Mouse (Mus musculus): ENCODE results near the gene Vmn1r208.
"Not testable (repeated sequence)": the region's sequence is repeated elsewhere in the genome, so short reads cannot be mapped to it uniquely, and the experiment has no call there.

Vmn1r208 gene

DNA sequence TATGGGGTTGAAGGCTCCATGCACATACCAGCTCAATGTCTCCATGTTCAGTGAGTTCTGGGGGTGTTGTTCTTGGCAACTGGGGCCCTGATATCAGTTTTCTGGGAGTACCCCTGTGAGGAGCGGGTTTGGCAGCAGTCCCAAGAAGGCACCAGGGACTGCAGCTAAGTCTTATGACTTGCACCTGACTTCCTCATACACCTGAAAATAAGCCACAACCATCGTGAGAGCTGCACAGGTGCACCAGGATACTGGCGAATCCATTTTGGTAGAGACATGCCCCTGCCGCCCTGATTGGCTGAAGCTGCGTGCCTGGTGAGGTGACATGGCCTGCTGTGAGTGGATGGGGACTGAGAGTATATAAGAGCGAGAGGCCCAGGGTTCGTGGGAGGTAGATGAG is at the start of gene Vmn1r208:
Gene Vmn1r208, minus strand, starts transcription at position 101 of the 400 bp plus-strand sequence.
- not testable (repeated sequence) for DNase-seq

DNA sequence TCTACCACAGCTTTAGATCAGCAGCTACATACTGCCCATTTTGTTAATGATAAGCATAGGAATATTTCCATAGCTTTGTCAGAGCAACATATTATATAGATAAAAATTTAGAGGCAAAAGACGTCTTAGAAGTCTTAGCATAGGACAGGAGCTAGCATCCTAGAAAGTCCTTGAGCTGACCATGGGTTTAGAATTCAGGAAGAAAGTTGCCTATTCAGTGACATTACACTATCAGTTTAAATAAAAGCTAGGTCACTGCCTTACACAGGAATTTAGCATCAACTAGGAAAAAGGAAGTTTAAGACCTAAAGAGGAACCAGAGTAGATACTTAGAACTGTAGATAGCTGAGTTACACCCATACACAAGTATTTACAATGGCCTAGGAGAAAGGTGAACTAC is 44.4 kb upstream of the Vmn1r208 start:
- DNase-seq = not testable (repeated sequence)

DNA sequence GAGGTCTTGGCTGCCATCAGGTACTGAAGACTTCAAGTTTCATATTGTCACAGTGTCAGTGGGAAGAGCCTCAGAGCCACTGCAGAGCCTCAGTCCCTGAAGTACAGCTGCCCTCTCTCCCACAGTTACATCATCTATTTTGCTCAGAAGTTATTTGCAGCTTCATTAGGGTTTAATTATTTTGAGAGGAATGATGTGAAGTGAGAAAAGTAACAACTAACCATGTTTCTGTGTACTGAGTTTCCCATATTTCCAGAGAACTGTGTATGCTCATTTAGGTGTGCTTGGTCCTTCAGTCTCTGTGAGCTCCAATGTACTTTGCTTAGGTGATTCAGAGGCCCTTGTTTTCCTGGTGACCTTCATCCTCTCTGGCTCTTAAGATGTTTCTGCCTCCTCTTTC is 32.4 kb upstream of the Vmn1r208 start, which contains the start of gene Vmn1r209:
Gene Vmn1r209, minus strand, starts transcription at position 101 of the 400 bp plus-strand sequence.
- DNase-seq = not testable (repeated sequence)

GRCm38 (mm10) chr13:22788096-22788495 is 10.9 kb upstream of the Vmn1r208 start:
- not testable (repeated sequence) for DNase-seq

GRCm38 (mm10) chr13:22784159-22784558 is 7.0 kb upstream of the Vmn1r208 start:
- not testable (repeated sequence) for DNase-seq

DNA sequence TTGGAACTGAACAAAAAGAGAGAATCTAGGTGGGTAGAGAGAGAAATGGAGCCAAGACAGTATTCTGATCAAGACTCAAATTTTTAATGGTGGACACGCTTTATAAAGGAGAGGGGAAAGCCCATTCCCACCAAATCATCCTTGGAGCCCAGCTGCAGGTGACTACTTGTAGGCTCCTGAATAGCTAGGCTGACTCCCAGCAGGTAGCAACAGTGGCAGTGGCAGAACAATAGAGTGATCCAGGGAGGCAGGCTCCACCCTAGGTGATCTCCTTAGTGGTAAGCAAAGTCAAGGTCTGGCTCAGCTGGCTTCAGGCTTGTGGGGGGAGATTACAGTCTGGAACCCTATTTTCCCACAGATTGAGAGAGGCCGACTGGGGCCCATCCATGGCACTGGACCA is 5.6 kb downstream of the Vmn1r208 start:
- not testable (repeated sequence) for DNase-seq

DNA sequence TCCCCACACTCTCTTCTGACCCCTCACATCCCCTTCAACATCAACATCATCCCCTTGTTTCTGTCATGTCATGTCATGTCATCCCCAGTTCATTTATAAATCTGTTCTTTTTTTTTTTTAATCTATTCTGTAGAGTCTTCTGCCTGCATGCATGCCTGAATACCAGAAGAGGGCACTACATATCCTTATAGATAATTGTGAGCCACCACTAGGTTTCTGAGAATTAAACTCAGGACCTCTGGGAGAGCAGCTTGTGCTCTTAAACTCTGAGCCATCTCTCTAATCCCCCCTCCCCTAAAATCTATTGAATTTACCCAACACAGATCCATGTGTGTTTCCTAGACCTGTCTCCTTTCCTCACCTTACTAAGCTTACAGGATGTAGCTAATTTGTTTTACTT is 29.7 kb downstream of the Vmn1r208 start:
- DNase-seq = no peak

GRCm38 (mm10) chr13:22729529-22729928 is 47.7 kb downstream of the Vmn1r208 start, which contains the start of gene Vmn1r207-ps:
Gene Vmn1r207-ps (minus strand): TSS chr13:22729629.
- DNase-seq = not testable (repeated sequence)

Data from cerebellum, adult 18-20 months (tissue).